Mouse (Mus musculus): Measurements from ENCODE around the gene Nop9. TPM values are rescaled to one million over a fixed set of nuclear protein-coding genes. Genes with fewer than 3 reads are reported as not detected.

Nop9 gene
- polyA plus RNA-seq, 1 experiment from 2014 or later: 25.1 TPM

- H3K36me3 ChIP-seq: no peaks in the 10 kb centered on the region
- H3K27me3 ChIP-seq (replicated peaks): peaks cover 48% of the 10 kb centered on the region
- H3K4me1 ChIP-seq: peaks cover 14% of the 10 kb centered on the region
- ATAC-seq (ENCODE audit: low FRiP score): no peak
- 93% methylated on average over 15 of the region's 15 CpGs for WGBS
- H3K4me3 ChIP-seq (replicated peaks): no peak overlapping the region
- no peak overlapping the region for H3K27ac ChIP-seq (replicated peaks)
- no peak overlapping the region for H3K9ac ChIP-seq (replicated peaks)
- H3K4me2 ChIP-seq: no peak overlapping the region
- no peaks in the 10 kb centered on the region for H3K9me3 ChIP-seq (replicated peaks)
Measured at GRCm38 (mm10) chr14:55778686-55779085, 33.2 kb downstream of the Nop9 start.

- Histone ChIP-seq H3K4me2 (no peak overlapping the region), H3K27me3 (replicated peaks) (peaks cover 53% of the 10 kb centered on the region), H3K27ac (replicated peaks) (no peak overlapping the region), H3K36me3 (no peaks in the 10 kb centered on the region), H3K4me1 (peaks cover 19% of the 10 kb centered on the region), H3K9me3 (replicated peaks) (no peaks in the 10 kb centered on the region), H3K9ac (replicated peaks) (no peak overlapping the region), H3K4me3 (replicated peaks) (no peak overlapping the region)
- 73% methylated on average over 16 of the region's 16 CpGs for WGBS
- ATAC-seq (ENCODE audit: low FRiP score): no peak
Measured at GRCm38 (mm10) chr14:55779656-55780055, 34.2 kb downstream of the Nop9 start.

- Histone ChIP-seq H3K9ac (replicated peaks) (no peak overlapping the region; the same call in 1 of the 2 replicates), H3K4me1 (peaks cover 19% of the 10 kb centered on the region), H3K9me3 (replicated peaks) (no peaks in the 10 kb centered on the region), H3K4me2 (peak overlapping the region; percentile 44; the same call in 1 of the 2 replicates), H3K27ac (replicated peaks) (no peak overlapping the region), H3K36me3 (no peaks in the 10 kb centered on the region), H3K4me3 (replicated peaks) (no peak overlapping the region), H3K27me3 (replicated peaks) (peaks cover 52% of the 10 kb centered on the region)
- ATAC-seq (ENCODE audit: low FRiP score): no peak
- 84% methylated on average over 11 of the region's 11 CpGs for WGBS
Measured at GRCm38 (mm10) chr14:55780736-55781135, 35.2 kb downstream of the Nop9 start.

- 17% methylated on average over 14 of the region's 14 CpGs for WGBS
- Histone ChIP-seq H3K36me3 (no peaks in the 10 kb centered on the region), H3K27me3 (replicated peaks) (peaks cover 58% of the 10 kb centered on the region), H3K27ac (replicated peaks) (no peak overlapping the region), H3K4me2 (peak overlapping the region; percentile 44), H3K4me3 (replicated peaks) (peak overlapping the region; percentile 26), H3K4me1 (peaks cover 19% of the 10 kb centered on the region), H3K9ac (replicated peaks) (0 out of 2 replicates have a peak overlapping the region, but pooled peaks have one; percentile 28), H3K9me3 (replicated peaks) (no peaks in the 10 kb centered on the region)
- peak; percentile 76 for ATAC-seq (ENCODE audit: low FRiP score)
Measured at GRCm38 (mm10) chr14:55781310-55781709, 35.8 kb downstream of the Nop9 start.

GRCm38 (mm10) chr14:55782361-55782960, 37.0 kb downstream of the Nop9 start:
- no peak for ATAC-seq (ENCODE audit: low FRiP score)
- WGBS: 51% methylated on average over 9 of the region's 9 CpGs
- Histone ChIP-seq H3K4me1 (peaks cover 19% of the 10 kb centered on the region), H3K9me3 (replicated peaks) (no peaks in the 10 kb centered on the region), H3K36me3 (no peaks in the 10 kb centered on the region), H3K9ac (replicated peaks) (no peak overlapping the region), H3K4me3 (replicated peaks) (peak overlapping the region; percentile 32; the same call in 1 of the 2 replicates), H3K4me2 (peak overlapping the region; percentile 53), H3K27me3 (replicated peaks) (peaks cover 68% of the 10 kb centered on the region), H3K27ac (replicated peaks) (no peak overlapping the region)

- H3K27me3 ChIP-seq (replicated peaks): peaks cover 75% of the 10 kb centered on the region
- H3K27ac ChIP-seq (replicated peaks): peak overlapping the region; percentile 46; the same call in 1 of the 2 replicates
- H3K4me1 ChIP-seq: peaks cover 26% of the 10 kb centered on the region
- H3K4me3 ChIP-seq (replicated peaks): peak overlapping the region; percentile 32
- peak overlapping the region; percentile 28; the same call in 1 of the 2 replicates for H3K9ac ChIP-seq (replicated peaks)
- H3K9me3 ChIP-seq (replicated peaks): no peaks in the 10 kb centered on the region
- 2% methylated on average over 31 of the region's 31 CpGs for WGBS
- H3K36me3 ChIP-seq: no peaks in the 10 kb centered on the region
- no peak for ATAC-seq (ENCODE audit: low FRiP score)
- peak overlapping the region; percentile 53 for H3K4me2 ChIP-seq
Measured at GRCm38 (mm10) chr14:55783171-55783957, 37.9 kb downstream of the Nop9 start.

GRCm38 (mm10) chr14:55783958-55784235, 38.4 kb downstream of the Nop9 start, which contains the start of gene Adcy4:
Gene Adcy4, minus strand, starts transcription at chr14:55784095.
- Histone ChIP-seq H3K4me3 (replicated peaks) (peak within 1 kb of the TSS; percentile 32), H3K4me2 (peak within 1 kb of the TSS; percentile 53), H3K9ac (replicated peaks) (peak within 1 kb of the TSS; percentile 28; the same call in 1 of the 2 replicates), H3K4me1 (peaks cover 30% of the 10 kb centered on the region), H3K36me3 (no peaks in the 10 kb centered on the region), H3K27me3 (replicated peaks) (peaks cover 79% of the 10 kb centered on the region), H3K9me3 (replicated peaks) (no peaks in the 10 kb centered on the region), H3K27ac (replicated peaks) (peak within 1 kb of the TSS; percentile 46; the same call in 1 of the 2 replicates)
- WGBS: 7% methylated on average over 13 of the region's 13 CpGs
- ATAC-seq (ENCODE audit: low FRiP score): no peak

GRCm38 (mm10) chr14:55785195-55785594, 39.7 kb downstream of the Nop9 start:
- ATAC-seq (ENCODE audit: low FRiP score): no peak
- Histone ChIP-seq H3K4me1 (peaks cover 30% of the 10 kb centered on the region), H3K4me2 (no peak overlapping the region), H3K9ac (replicated peaks) (no peak overlapping the region), H3K27ac (replicated peaks) (no peak overlapping the region), H3K36me3 (no peaks in the 10 kb centered on the region), H3K27me3 (replicated peaks) (peaks cover 90% of the 10 kb centered on the region), H3K9me3 (replicated peaks) (no peaks in the 10 kb centered on the region), H3K4me3 (replicated peaks) (no peak overlapping the region)
- WGBS: 35% methylated on average over 6 of the region's 6 CpGs

- no peak for ATAC-seq (ENCODE audit: low FRiP score)
- Histone ChIP-seq H3K4me2 (peak overlapping the region; percentile 54), H3K4me3 (replicated peaks) (peak overlapping the region; percentile 22; the same call in 1 of the 2 replicates), H3K4me1 (peaks cover 21% of the 10 kb centered on the region), H3K36me3 (no peaks in the 10 kb centered on the region), H3K9me3 (replicated peaks) (no peaks in the 10 kb centered on the region), H3K27me3 (replicated peaks) (peaks cover 73% of the 10 kb centered on the region), H3K9ac (replicated peaks) (no peak overlapping the region), H3K27ac (replicated peaks) (no peak overlapping the region)
- WGBS: 30% methylated on average over 11 of the region's 11 CpGs
Measured at GRCm38 (mm10) chr14:55787731-55788130, 42.2 kb downstream of the Nop9 start.

- H3K27ac ChIP-seq (replicated peaks): no peak within 1 kb of the TSS
- peak within 1 kb of the TSS; percentile 22 for H3K4me3 ChIP-seq (replicated peaks)
- H3K36me3 ChIP-seq: no peaks in the 10 kb centered on the region
- no peak within 1 kb of the TSS for H3K9ac ChIP-seq (replicated peaks)
- peaks cover 18% of the 10 kb centered on the region for H3K4me1 ChIP-seq
- peak within 1 kb of the TSS; percentile 54 for H3K4me2 ChIP-seq
- peaks cover 66% of the 10 kb centered on the region for H3K27me3 ChIP-seq (replicated peaks)
- WGBS: 5% methylated on average over 40 of the region's 40 CpGs
- H3K9me3 ChIP-seq (replicated peaks): no peaks in the 10 kb centered on the region
- ATAC-seq (ENCODE audit: low FRiP score): no peak
Measured at GRCm38 (mm10) chr14:55788256-55789050, 43.0 kb downstream of the Nop9 start, which contains the start of gene Ripk3. Gene Ripk3, minus strand, starts transcription at chr14:55788865.

GRCm38 (mm10) chr14:55793461-55793860, 48.0 kb downstream of the Nop9 start:
- Histone ChIP-seq H3K36me3 (no peaks in the 10 kb centered on the region), H3K4me2 (no peak overlapping the region), H3K9me3 (replicated peaks) (no peaks in the 10 kb centered on the region), H3K9ac (replicated peaks) (no peak overlapping the region), H3K4me1 (peaks cover 3% of the 10 kb centered on the region), H3K27ac (replicated peaks) (no peak overlapping the region), H3K27me3 (replicated peaks) (peaks cover 23% of the 10 kb centered on the region), H3K4me3 (replicated peaks) (no peak overlapping the region)
- ATAC-seq (ENCODE audit: low FRiP score): no peak
- 76% methylated on average over 2 of the region's 2 CpGs for WGBS

All from neural tube, embryonic 15.5 days (tissue).